Mouse (Mus musculus): Measurements from ENCODE around the gene Ctnnbl1.

DNA sequence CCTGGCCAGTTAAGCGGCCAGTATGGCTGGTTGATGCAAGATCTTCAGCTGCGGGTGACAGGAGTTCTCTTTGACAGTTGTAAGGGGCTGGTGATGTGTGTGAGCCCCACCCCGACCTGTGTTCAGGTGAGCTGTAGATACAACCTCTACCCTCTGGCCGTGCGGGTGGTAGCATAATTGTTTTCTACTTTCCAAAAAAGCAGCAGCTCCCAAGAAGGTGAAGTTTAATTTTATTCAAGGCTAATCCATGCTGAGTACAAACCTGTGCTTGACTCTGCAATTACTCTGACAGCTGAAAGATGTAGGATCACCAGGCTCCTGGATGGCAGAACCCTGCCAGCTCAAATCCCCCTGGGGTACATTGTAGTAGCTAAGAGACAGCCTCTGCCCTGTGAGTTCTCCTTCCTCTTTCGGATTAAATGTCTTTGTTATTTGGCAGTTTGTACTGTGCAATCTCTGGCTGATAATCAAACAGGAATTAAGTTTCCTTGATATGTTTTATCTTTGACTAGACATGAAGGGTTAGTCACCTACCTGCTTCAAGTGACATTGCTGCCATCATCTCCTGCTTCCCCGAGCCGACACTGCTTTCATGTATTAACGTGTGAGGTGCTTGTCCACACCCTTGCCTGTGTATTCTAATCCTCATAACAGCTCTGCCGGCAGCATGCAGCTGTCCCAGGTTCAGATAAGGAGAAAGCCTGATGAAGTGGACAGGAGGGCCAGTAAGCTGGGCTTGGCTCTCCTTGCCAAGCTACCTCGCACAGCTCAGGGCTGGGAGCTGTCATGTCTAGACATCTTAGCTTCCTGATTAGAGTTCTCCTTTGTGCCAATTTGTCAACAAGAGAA, 77.1 kb downstream of the Ctnnbl1 start:
- TF ChIP-seq CTCF (IDR thresholded peaks at IDR 0.05; ENCODE audit: extremely low read depth, insufficient read depth, insufficient read length, insufficient replicate concordance) (no peak), POLR2A (IDR thresholded peaks at IDR 0.05; ENCODE audit: low read depth, low read length) (no peak)
